Mouse (Mus musculus) fibroblast of lung, adult 2 months (primary cell): Measurements from ENCODE around the gene Macf1.
"Not testable (repeated sequence)": the region's sequence is repeated elsewhere in the genome, so short reads cannot be mapped to it uniquely, and the experiment has no call there.

Experiments
- DNase-seq: peaks from one replicate; pipeline ENCODE4 v3.0.0-alpha.2; 2011; ENCODE audit warnings: low read depth

Gene Macf1

GRCm38 (mm10) chr4:123669696-123670095, 14.5 kb downstream of the Macf1 start:
- DNase-seq = no peak

GRCm38 (mm10) chr4:123667260-123667867, 16.8 kb downstream of the Macf1 start:
- DNase-seq = peak; percentile 77

GRCm38 (mm10) chr4:123666517-123666916, 17.6 kb downstream of the Macf1 start:
- DNase-seq = no peak

GRCm38 (mm10) chr4:123665681-123666278, 18.4 kb downstream of the Macf1 start:
- DNase-seq = no peak

- DNase-seq = no peak
Measured at GRCm38 (mm10) chr4:123664951-123665661, 19.1 kb downstream of the Macf1 start.

- no peak for DNase-seq
Measured at GRCm38 (mm10) chr4:123664021-123664950, 19.9 kb downstream of the Macf1 start.

- DNase-seq = no peak
Measured at GRCm38 (mm10) chr4:123663688-123663965, 20.5 kb downstream of the Macf1 start.

GRCm38 (mm10) chr4:123662914-123663687, 21.1 kb downstream of the Macf1 start:
- DNase-seq = no peak

GRCm38 (mm10) chr4:123658175-123658574, 26.0 kb downstream of the Macf1 start:
- DNase-seq = no peak

- DNase-seq = no peak
Measured at GRCm38 (mm10) chr4:123655245-123655644, 28.9 kb downstream of the Macf1 start.

GRCm38 (mm10) chr4:123654566-123654965, 29.6 kb downstream of the Macf1 start:
- no peak for DNase-seq

- not testable (repeated sequence) for DNase-seq
Measured at GRCm38 (mm10) chr4:123653446-123653845, 30.7 kb downstream of the Macf1 start.

GRCm38 (mm10) chr4:123652130-123652529, 32.0 kb downstream of the Macf1 start:
- DNase-seq = no peak

GRCm38 (mm10) chr4:123649131-123649530, 35.0 kb downstream of the Macf1 start:
- no peak for DNase-seq

- no peak for DNase-seq
Measured at GRCm38 (mm10) chr4:123647668-123648067, 36.5 kb downstream of the Macf1 start.

- no peak for DNase-seq
Measured at GRCm38 (mm10) chr4:123647109-123647508, 37.1 kb downstream of the Macf1 start.

GRCm38 (mm10) chr4:123645246-123645845, 38.8 kb downstream of the Macf1 start:
- no peak for DNase-seq

GRCm38 (mm10) chr4:123643561-123643960, 40.6 kb downstream of the Macf1 start:
- no peak for DNase-seq

- no peak for DNase-seq
Measured at GRCm38 (mm10) chr4:123642877-123643276, 41.3 kb downstream of the Macf1 start.

GRCm38 (mm10) chr4:123637136-123637535, 47.0 kb downstream of the Macf1 start:
- no peak for DNase-seq

GRCm38 (mm10) chr4:123635428-123635827, 48.7 kb downstream of the Macf1 start:
- no peak for DNase-seq
